Mouse (Mus musculus) hematopoietic stem cell, adult 5-6 weeks (primary cell): Measurements from ENCODE around the gene Pxylp1. TPM values are rescaled to one million over a fixed set of nuclear protein-coding genes. Genes with fewer than 3 reads are reported as not detected.

ENCODE experiments used
- ATAC-seq, 2 experiments: fragments of 125-278 bp in 1 of 2; replicated peaks in 1 of 2; 2 replicates each; pipeline ENCODE4 v1.8.0; 2016 to 2017; ENCODE audit warnings: inconsistent platforms in 2 of 2, mild to moderate bottlenecking in 2 of 2, moderate number of reproducible peaks in 2 of 2, low read depth in 1 of 2, moderate TSS enrichment in 1 of 2; ENCODE audit not compliant: low FRiP score in 2 of 2, poor library complexity in 2 of 2, severe bottlenecking in 2 of 2, insufficient read depth in 1 of 2, low TSS enrichment in 1 of 2
- total RNA-seq: library from RNA; stranded (forward); fragments of 172-1452, 232-1000 nt; gene quantifications from 2 replicates; pipeline ENCODE4 v1.2.3, GENCODE M21; 2017

Gene Pxylp1
- total RNA-seq, 1 experiment from 2014 or later = 28.9 TPM

DNA sequence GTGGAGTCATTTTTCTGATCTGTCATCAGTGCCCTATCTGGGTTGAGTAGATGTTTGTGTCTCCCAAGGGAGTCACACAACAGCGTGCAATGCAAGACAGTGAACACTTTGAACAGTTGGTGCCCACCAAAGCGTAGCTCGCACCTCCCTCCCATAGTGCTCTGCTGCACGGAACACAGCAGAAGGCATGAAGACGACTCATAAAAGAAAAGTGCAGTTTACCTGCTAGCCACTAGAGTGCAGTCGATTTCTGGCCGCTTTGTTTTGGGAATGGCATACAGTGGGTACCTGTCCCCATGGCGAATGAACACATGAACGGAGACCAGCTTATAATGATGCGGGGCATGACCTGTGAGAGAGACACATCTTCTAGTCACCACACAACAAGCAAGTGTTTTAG, 53.6 kb downstream of the Pxylp1 start:
- peak; percentile 48 to 75; a peak in 3 of 4 replicates for ATAC-seq

DNA sequence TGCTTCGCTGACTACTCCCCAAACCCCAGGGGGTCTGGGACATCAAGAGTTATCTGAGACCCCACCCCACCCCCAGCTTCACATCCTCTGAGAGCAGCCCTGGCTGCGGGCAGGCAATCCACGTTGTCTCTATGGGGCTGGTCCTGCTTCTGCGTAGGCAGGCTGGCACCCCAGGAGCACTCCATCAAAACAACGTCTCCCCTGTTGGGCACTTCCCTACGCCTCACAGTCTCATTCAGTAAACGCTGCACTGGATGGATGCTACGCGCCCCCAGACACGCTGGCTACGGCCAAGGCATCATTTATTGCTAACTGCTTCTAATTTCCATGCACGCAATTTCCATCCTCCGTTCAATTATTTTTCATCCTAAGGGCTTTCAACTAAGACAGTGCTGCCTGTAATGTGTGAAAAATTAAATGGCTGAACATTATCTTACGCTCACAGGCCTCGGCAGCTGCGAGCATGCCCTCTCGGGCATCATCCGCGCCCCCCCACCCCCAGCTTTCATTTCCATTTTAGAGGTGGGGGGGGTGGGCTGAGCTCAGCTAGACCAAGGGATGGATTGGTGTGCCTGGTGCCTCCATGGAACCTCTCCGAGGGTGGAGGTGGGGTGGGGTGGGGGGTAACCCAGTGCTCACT, 54.6 kb downstream of the Pxylp1 start:
- no peak for ATAC-seq

DNA sequence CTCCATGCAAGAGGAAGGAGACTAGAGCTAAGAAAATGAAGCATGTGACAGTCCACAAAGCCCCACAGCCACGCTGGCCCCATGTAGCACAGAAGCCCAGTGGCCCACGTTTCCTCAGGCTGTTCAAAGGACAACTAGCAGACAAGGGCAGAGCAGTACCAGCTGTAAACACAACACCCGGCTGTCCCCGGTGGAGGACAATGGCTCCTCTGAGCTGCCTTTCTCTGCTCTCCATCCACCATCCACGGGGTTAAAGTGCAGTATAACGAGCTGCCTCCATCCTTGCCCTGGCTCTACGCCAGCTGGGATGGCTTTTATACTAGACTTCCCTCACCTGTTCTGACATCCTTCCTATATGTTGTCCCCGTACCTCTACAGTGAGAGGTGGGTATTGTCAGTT, 55.5 kb downstream of the Pxylp1 start:
- no peak for ATAC-seq

DNA sequence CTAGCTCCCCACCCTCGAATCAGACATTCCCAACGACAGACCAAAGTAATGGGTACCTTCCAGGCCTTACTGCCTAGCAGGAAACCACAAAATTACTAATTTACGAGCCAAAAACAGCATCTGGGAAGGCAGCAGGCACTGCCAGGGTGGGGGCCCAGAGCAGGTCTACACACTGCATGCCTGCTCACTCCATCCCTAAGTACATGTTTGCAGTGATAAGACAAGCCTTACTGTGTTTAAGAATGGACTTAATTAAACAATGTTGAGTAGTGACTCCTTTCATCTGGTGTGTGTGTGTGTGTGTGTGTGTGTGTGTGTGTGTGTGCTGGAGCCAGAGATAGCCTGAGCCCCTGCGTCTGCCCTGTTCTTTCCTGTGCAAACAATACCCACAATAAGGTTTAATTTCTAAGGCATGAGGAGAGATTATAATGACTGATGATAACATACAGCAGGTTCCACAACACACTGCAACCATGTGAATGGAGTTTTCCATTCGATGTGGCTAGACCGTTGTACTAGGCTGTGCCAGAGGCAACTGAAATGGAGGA, 57.0 kb downstream of the Pxylp1 start:
- ATAC-seq = no peak

DNA sequence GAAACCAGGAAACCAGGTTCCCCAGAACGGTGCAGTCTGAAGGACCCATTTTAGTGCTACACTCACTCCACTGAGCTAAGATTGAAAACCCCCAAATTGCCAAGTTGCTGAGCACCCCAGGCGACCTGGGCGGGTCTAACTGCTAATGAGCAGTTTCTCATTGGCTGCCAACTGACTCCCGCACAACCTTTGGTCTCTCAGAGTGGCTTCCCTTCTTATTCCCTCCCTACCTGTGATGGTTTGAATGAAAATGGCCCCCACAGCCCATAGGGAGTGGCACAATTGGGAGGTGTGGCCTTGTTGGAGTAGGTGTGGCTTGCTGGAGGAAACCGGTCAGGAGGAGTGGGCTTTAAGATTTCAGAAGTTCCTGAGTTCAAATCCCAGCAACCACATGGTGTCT, 58.9 kb downstream of the Pxylp1 start:
- ATAC-seq = no peak

DNA sequence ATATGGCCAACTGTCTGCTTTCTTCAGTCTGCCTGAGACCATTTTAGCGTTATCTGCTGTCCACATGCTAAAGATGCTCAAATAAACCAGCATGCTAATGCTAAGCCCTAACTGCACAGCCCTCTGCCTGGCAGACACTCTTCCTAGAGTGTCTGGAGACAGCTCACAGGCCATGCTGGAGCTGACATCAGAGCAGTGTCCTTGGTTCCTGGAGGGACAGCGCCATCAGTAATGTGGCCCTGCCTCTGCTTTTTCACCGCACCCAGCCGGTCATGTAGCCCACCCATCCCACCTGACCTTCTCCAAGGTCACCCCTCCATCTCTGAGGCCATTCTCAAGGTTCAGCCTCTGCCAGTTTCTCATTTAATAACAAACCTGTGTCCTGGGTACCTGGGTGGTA, 60.0 kb downstream of the Pxylp1 start:
- ATAC-seq = no peak

DNA sequence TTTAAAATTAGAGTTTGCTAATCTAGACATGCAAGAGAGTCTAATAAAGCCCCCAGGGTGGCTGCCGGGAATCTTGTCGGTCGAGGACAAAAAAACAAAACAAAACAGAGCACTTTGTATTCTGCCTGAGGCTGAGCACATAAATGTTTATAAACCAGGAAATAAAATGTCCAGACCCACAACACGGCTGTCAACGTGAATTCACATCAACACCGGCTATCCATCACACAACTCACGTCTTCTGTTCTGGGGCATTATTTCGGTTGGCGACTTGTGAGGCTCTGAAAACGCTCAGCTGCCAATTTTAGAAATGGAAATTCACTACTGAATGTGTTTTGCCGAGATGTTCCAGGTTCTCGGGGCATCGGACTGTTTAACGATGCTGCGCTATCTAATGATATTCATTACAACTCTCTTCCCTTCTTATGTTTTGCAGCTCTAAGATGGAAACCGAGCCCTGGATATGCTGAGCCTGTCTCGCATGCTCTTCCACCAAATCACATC, 61.6 kb downstream of the Pxylp1 start:
- no peak for ATAC-seq

DNA sequence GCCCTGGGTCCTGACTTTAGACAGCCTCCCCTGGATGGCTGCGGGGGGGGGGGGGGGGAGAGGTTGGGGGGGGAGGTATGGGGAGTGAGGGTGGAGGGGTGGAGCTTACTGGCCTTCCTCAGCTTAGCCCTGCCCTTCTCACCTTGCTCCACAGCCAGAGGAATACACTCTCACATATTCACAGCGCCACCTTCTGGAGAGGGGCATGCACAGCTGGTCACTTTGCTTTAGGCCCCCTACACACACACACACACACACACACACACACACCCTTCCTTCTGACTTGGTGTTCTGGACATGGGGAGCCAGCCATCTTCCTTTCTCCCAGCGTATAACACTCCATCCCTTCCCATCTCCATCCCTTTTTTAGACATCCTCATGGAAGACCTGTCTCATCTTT, 62.8 kb downstream of the Pxylp1 start:
- no peak for ATAC-seq

DNA sequence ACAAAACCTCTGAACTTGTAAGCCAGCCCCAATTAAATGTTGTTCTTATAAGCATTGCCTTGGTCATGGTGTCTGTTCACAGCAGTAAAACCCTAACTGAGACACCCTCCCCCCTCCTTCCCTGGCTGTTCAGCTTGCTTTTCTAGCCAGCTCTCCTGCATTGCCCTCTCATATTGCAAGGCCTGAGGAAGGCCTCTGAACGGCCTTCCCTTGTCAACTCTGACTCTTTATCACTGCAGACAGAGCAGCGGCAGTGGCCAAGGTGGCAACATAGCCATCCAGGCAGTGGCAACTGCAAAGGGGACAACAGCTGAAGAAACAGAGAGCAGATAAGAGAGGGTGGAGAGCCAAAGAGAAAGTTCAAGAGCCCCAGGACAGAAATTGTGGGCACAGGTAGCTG, 64.4 kb downstream of the Pxylp1 start:
- ATAC-seq = no peak

DNA sequence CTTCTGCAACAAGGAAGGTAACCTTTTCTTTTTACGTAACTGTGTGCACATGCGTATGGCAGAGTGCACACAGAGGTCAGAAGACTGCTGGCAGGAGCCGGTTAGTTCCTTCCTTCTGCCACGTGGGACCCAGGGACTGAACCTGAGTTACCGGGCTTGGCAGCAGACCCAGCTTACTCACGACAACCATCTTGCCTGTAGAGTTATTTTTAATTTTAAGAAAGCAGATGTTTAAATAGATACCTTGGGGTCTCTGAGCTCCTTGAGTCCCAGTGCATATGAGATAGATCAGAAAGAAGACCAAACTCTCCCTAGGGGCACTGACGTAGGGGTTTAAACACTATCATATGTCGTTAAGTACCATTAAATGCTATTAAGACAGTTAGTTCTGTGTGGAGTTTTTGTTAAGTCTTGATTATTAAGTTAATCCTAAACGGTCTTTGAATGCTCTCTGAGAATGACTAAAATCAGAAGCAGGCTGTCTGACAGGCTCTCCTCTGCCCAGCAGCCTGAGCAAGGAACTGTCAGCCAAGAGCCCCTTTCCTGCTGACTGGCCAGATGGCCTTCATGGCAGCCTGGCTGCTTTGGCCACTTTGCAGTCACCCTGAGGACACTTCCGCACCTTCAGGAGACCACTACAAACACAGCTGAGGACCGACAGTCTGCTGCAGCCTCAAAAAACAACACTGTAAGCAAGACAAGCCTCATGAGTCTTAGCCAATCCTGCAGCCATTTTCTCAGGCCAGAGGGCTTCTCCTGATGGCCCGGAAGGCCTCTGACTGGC, 65.3 kb downstream of the Pxylp1 start:
- ATAC-seq = no peak

DNA sequence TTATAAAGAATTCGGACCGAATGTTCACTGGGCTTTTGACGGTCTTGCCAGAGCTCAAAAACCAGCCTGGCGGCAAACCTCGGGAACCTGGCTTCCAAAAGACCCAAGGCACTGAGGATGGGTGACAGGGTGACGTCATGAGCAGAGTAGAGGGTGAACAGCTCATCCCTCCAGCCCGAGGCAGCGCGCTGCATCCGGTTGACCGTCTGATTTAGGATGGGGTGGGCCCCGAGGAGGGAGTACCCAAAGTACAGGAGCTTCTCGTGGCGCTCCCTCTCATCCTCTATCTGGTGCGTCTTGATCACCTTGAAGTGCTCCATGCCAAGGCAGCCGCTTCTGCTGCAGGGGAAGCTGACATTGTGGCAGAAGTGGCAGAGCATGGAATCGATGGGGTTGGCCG, 67.6 kb downstream of the Pxylp1 start:
- ATAC-seq = no peak

DNA sequence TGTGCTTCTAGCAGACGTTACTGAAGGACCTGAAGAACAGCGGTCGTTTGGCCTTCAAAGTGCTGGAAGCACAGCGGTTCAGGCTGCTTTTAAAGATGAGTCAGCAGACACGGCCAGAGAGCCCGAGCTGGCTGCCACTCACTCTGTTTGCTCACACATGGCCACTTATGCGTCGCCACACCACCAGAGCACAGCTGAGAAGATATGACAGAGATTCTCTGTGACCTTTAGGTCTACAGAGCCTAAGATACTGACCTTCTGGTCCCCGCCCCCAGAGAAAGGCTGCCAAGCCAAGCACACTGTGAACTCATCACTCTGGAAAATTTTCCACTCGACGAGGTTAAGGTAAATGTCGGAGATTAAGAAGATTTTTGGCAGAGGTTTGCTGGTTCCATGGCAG, 68.4 kb downstream of the Pxylp1 start:
- ATAC-seq = no peak

DNA sequence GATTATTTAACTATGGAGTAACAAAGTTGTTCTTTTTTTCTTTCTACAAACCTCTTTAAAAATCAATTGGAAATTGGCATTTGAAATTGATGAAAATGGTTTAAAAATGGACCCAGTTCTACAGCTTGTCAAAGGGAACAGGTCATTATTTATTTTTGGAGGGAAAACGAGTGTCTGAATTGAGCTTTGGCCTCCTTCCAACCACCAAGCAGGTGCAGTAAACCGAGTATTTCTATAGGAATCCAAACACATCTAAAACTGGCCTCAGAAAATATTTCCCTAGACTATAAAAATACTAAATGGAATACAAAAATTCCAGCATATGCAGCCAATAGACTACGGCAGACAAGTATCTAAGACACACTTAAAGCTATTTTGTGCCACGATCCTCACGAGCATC, 68.9 kb downstream of the Pxylp1 start:
- no peak for ATAC-seq

DNA sequence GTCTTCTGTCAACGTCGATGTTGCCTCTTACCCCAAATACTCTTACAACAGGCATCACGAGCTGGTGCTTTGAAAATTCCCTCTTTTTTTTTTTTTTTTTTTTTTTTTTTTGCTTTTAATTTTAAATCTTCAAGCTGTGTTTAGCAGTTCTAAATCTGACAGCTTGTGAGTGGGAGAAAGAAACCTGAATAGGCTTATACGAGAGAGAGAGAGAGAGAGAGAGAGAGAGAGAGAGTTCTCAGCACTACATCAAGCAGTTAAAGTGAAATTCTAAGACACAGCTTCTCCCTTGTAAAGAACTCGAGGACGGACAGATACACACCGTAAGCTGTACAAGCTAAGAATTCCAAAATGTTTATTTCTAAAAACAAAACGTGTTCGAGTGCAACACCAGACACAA, 69.5 kb downstream of the Pxylp1 start:
- no peak for ATAC-seq

DNA sequence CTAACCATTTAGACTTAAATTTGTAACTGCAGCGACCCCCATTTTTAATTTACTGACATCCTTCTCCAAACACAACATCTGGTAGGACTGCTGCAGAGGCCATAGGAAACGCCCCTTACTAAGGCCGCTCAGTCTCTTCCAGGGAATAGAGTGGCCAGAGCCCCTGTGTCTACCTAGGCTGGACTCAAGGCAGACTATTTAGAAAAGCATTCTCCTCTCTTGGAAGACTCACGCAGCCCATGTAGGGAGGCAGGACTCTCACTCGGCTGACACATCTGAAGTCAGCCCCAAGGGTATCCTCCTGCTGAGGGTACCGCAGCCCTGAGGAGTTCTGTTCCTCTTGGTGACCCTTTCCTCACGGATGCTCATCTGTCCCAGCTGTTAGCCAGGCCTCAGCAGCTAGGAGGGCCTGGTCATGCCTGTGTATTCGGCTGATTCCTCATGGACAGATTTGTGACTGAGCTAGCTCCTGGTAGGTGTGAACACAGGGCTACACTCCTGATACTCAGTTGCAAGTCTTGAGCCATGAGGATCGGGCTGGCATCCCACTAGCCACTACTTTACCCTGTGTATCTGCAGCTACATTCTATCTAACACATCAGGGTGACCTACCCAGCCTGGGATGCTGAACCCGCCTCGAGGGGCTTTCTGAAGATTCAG, 73.5 kb downstream of the Pxylp1 start:
- no peak for ATAC-seq

DNA sequence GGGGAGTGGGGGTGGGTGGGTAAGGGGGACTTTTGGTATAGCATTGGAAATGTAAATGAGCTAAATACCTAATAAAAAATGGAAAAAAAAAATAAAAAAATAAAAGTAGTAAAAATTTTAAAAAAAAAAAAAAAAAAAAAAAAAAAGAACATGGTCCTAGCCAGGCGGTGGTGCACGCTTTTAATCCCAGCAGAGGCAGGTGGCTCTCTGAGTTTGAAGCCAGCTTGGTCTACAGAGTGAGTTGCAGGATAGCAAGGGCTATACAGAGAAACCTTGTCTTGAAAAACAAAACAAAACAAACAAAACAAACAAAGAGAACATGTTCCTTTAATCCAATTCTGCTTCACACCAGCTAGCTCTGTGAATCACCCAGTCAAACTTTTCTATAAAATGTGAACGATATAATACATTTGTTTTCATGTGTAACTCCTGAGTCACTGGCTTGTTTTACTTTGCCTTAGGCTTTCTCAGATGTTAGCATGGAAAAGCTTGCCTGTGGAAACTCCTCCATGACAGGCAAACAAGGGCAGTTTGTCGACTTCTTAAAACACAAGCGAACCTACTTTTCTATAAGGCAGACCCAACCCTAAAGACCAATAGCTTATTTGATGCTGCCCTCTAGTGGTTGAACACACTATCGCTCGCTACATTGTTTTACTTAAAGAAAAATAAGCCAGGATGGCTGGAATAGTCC, 74.2 kb downstream of the Pxylp1 start:
- peak; percentile 83 to 92 for ATAC-seq

DNA sequence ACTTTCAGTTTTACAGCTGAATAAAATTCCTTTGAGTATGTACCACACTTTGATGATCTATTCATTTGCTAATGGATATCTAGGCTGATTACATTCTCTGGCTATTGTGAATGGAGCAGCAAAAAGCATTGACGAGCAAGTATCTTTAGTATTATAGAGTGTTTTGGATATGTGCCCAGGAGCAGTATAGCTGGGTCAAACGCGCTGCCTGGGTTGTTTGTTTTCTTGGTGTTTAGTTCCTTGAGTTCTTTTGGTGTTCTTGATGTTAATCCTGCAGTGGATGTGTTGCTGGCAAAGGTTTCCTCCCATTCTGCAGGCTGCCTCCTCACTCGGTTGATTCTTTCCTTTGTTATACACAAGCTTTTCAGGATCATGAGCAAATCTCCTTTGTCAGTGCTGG, 80.5 kb downstream of the Pxylp1 start:
- ATAC-seq = no peak
